Mouse (Mus musculus): ENCODE results near the gene Cdk2. TPM values are rescaled to one million over a fixed set of nuclear protein-coding genes. Genes with fewer than 3 reads are reported as not detected.

Gene Cdk2
- polyA plus RNA-seq, 1 experiment from 2014 or later, result 90.3 TPM

DNA sequence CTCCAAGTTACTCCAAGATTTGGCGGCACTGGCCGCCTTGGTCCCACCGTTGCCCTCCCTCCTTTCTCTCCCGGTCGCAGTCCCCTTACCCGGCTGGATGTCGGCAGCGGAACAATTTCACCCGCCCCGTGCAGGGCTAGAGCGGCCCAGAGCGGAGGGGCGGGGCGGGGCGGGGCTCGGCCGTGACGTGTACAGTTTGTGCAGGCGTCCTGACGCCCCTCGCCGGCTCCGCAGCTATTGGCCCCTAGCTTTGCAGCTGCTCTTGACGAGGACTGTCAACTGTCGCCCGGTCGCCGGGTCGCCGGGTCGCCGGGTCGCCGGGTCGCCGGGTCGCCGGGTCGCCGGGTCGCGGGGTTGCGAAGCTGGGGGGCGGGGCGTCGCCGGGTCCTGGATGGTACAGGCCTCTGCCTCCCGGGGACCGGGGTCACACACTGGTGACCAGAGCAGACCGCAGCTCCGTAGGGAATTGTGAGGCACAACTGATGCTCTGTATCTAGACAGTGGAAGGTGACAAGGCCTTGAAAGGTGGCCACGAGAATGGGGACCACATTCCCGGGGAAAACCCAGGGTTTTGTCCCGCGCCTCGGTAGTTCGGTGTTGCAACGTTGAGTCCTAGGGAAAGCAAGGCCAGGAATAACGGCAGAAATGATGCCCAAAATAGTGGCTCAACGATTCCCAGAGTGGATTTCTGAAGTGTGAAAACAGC, 30.9 kb downstream of the Cdk2 start, which contains the start of gene Suox:
Gene Suox (minus strand): TSS at position 311 of the 706 bp plus-strand sequence.
- Histone ChIP-seq H3K4me1 (ENCODE audit: control insufficient read depth in 2 of 2, insufficient read depth in 2 of 2, low read length in 2 of 2) (peaks cover 2 to 7% of the 10 kb centered on the region in 2 experiments; a peak in 1 of 4 replicates), H3K27me3 (ENCODE audit: control insufficient read depth, insufficient read depth, low read length) (no peaks in the 10 kb centered on the region), H3K4me3 (ENCODE audit: control insufficient read depth in 1 of 2, insufficient read depth in 1 of 2, low read depth in 1 of 2, low read length in 2 of 2) (peak within 1 kb of the TSS; percentile 54 to 59), H3K27ac (replicated peaks in 1 of 2; ENCODE audit: control insufficient read depth in 1 of 2, insufficient read depth in 1 of 2, low read depth in 2 of 2, low read length in 2 of 2) (peak within 1 kb of the TSS; percentile 4 to 29; a peak in 2 of 4 replicates), H3K9me3 (ENCODE audit: control insufficient read depth, low read length) (no peaks in the 10 kb centered on the region), H3K4me2 (ENCODE audit: low read length) (peak within 1 kb of the TSS; percentile 79), H3K36me3 (ENCODE audit: control insufficient read depth, insufficient read depth, low read length) (peaks cover 10% of the 10 kb centered on the region; the same call in 1 of the 2 replicates), H3K9ac (ENCODE audit: low read length) (peak within 1 kb of the TSS; percentile 73)
- WGBS, result under 1% methylated on average over 60 of the region's 60 CpGs
- peak; percentile 93 for ATAC-seq (ENCODE audit: insufficient number of reproducible peaks, insufficient read depth, low FRiP score, low read depth)

GRCm38 (mm10) chr10:128671148-128671547, 33.7 kb downstream of the Cdk2 start:
- WGBS, result 88% methylated on average over 9 of the region's 9 CpGs
- Histone ChIP-seq H3K4me3 (ENCODE audit: control insufficient read depth in 1 of 2, insufficient read depth in 1 of 2, low read depth in 1 of 2, low read length in 2 of 2) (no peak overlapping the region), H3K9ac (ENCODE audit: low read length) (no peak overlapping the region), H3K27me3 (ENCODE audit: control insufficient read depth, insufficient read depth, low read length) (no peaks in the 10 kb centered on the region), H3K4me2 (ENCODE audit: low read length) (no peak overlapping the region), H3K4me1 (ENCODE audit: control insufficient read depth in 2 of 2, insufficient read depth in 2 of 2, low read length in 2 of 2) (peaks cover 4 to 10% of the 10 kb centered on the region in 2 experiments; a peak in 1 of 4 replicates), H3K27ac (replicated peaks in 1 of 2; ENCODE audit: control insufficient read depth in 1 of 2, insufficient read depth in 1 of 2, low read depth in 2 of 2, low read length in 2 of 2) (no peak overlapping the region), H3K9me3 (ENCODE audit: control insufficient read depth, low read length) (no peaks in the 10 kb centered on the region), H3K36me3 (ENCODE audit: control insufficient read depth, insufficient read depth, low read length) (peaks cover 10% of the 10 kb centered on the region; the same call in 1 of the 2 replicates)
- ATAC-seq (ENCODE audit: insufficient number of reproducible peaks, insufficient read depth, low FRiP score, low read depth), result no peak

DNA sequence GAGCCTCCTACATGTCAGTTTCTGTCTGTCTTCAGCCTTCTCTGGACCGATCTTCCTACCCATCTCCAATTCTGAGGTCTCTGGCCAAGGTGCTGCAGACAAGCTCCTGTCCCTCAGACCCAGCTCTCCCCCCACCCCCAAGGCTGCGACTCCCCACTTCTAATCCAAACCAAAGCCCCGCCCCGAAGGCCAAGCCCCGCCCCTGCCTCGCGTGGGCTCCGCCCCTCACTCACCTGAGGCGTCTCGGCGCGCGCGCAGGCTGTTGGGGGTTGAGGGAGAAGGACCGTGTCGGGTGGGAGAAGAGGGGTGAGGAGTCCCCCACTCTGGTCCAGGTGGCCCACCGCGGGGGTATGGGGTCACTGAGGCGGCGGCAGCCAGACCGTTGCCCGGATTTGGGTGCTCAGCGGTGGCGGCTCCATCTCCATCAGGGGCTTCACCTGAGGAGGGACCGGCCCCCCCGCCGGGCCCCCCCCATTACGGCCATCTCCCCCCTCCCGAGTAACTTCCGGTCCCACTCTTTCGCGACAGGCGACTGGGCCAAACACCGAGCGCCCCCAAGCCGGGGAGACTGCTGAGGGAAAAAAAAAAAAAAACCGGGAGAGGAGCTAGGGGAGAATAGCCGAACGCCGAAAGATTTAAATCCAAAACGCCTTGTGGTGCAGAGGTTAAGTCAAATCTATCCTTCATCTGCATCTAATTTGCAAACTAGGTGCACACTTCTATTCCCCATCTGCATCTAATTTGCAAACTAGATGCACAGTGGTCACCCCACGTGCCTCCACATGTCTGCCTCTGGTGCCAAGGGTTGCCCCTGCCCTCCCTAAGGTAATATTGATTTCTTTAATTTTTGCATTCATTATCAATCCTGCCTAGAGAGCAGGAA, 35.8 kb downstream of the Cdk2 start:
- H3K36me3 ChIP-seq (ENCODE audit: control insufficient read depth, insufficient read depth, low read length), result peaks cover 6% of the 10 kb centered on the region; the same call in 1 of the 2 replicates

DNA sequence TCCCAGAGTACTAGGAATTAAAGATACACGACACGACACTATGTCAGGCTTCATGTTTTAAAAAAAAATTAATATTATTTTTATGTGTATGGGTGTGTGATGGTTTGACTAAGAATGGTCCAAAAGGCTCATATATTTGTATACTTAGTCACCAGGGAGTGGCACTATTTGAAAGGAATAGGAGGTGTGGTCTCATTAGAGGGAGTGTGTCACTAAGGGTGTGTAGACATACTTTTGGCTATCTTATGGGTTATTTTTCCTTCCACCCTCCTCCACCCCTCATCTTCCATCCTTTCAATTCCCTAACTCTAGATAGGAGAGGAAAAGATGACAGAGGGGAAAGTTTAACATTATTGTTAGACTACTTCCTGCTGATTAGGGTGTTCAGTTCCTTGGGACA, 39.0 kb downstream of the Cdk2 start:
- Histone ChIP-seq H3K9ac (ENCODE audit: low read length) (no peak overlapping the region), H3K4me1 (ENCODE audit: control insufficient read depth in 2 of 2, insufficient read depth in 2 of 2, low read length in 2 of 2) (peaks cover 2 to 3% of the 10 kb centered on the region in 2 experiments; a peak in 1 of 4 replicates), H3K36me3 (ENCODE audit: control insufficient read depth, insufficient read depth, low read length) (no peaks in the 10 kb centered on the region), H3K4me2 (ENCODE audit: low read length) (no peak overlapping the region), H3K9me3 (ENCODE audit: control insufficient read depth, low read length) (no peaks in the 10 kb centered on the region), H3K27ac (replicated peaks in 1 of 2; ENCODE audit: control insufficient read depth in 1 of 2, insufficient read depth in 1 of 2, low read depth in 2 of 2, low read length in 2 of 2) (no peak overlapping the region), H3K4me3 (ENCODE audit: control insufficient read depth in 1 of 2, insufficient read depth in 1 of 2, low read depth in 1 of 2, low read length in 2 of 2) (no peak overlapping the region), H3K27me3 (ENCODE audit: control insufficient read depth, insufficient read depth, low read length) (no peaks in the 10 kb centered on the region)
- ATAC-seq (ENCODE audit: insufficient number of reproducible peaks, insufficient read depth, low FRiP score, low read depth), result no peak
- WGBS, result 93% methylated on average over 2 of the region's 2 CpGs

More for the DNA sequence above, 35.8 kb downstream of the Cdk2 start:
- Histone ChIP-seq H3K27me3 (ENCODE audit: control insufficient read depth, insufficient read depth, low read length) (no peaks in the 10 kb centered on the region), H3K4me3 (ENCODE audit: control insufficient read depth in 1 of 2, insufficient read depth in 1 of 2, low read depth in 1 of 2, low read length in 2 of 2) (peak overlapping the region; percentile 70 to 73), H3K9me3 (ENCODE audit: control insufficient read depth, low read length) (no peaks in the 10 kb centered on the region), H3K27ac (replicated peaks in 1 of 2; ENCODE audit: control insufficient read depth in 1 of 2, insufficient read depth in 1 of 2, low read depth in 2 of 2, low read length in 2 of 2) (no peak overlapping the region), H3K4me1 (ENCODE audit: control insufficient read depth in 2 of 2, insufficient read depth in 2 of 2, low read length in 2 of 2) (peaks cover 4 to 7% of the 10 kb centered on the region in 2 experiments; a peak in 1 of 4 replicates), H3K9ac (ENCODE audit: low read length) (peak overlapping the region; percentile 79), H3K4me2 (ENCODE audit: low read length) (peak overlapping the region; percentile 87)
- peak; percentile 40; the same call in 1 of the 2 replicates for ATAC-seq (ENCODE audit: insufficient number of reproducible peaks, insufficient read depth, low FRiP score, low read depth)
- 2% methylated on average over 39 of the region's 42 CpGs for whole genome bisulfite sequencing

- H3K9me3 ChIP-seq (ENCODE audit: control insufficient read depth, low read length), result no peaks in the 10 kb centered on the region
- H3K4me1 ChIP-seq (ENCODE audit: control insufficient read depth in 2 of 2, insufficient read depth in 2 of 2, low read length in 2 of 2), result peaks cover 2 to 3% of the 10 kb centered on the region in 2 experiments; a peak in 1 of 4 replicates
- WGBS, result 69% methylated on average over 3 of the region's 3 CpGs
- H3K9ac ChIP-seq (ENCODE audit: low read length), result no peak overlapping the region
- no peak overlapping the region for H3K4me3 ChIP-seq (ENCODE audit: control insufficient read depth in 1 of 2, insufficient read depth in 1 of 2, low read depth in 1 of 2, low read length in 2 of 2)
- no peak for ATAC-seq (ENCODE audit: insufficient number of reproducible peaks, insufficient read depth, low FRiP score, low read depth)
- H3K4me2 ChIP-seq (ENCODE audit: low read length), result no peak overlapping the region
- no peaks in the 10 kb centered on the region for H3K27me3 ChIP-seq (ENCODE audit: control insufficient read depth, insufficient read depth, low read length)
- H3K27ac ChIP-seq (replicated peaks in 1 of 2; ENCODE audit: control insufficient read depth in 1 of 2, insufficient read depth in 1 of 2, low read depth in 2 of 2, low read length in 2 of 2), result no peak overlapping the region
- no peaks in the 10 kb centered on the region for H3K36me3 ChIP-seq (ENCODE audit: control insufficient read depth, insufficient read depth, low read length)
Observed at GRCm38 (mm10) chr10:128665307-128665706, 39.5 kb downstream of the Cdk2 start.

GRCm38 (mm10) chr10:128664808-128665207, 40.0 kb downstream of the Cdk2 start:
- H3K36me3 ChIP-seq (ENCODE audit: control insufficient read depth, insufficient read depth, low read length), result no peaks in the 10 kb centered on the region
- peaks cover 2 to 3% of the 10 kb centered on the region in 2 experiments; a peak in 1 of 4 replicates for H3K4me1 ChIP-seq (ENCODE audit: control insufficient read depth in 2 of 2, insufficient read depth in 2 of 2, low read length in 2 of 2)
- no peak overlapping the region for H3K4me2 ChIP-seq (ENCODE audit: low read length)
- no peak overlapping the region for H3K9ac ChIP-seq (ENCODE audit: low read length)
- H3K4me3 ChIP-seq (ENCODE audit: control insufficient read depth in 1 of 2, insufficient read depth in 1 of 2, low read depth in 1 of 2, low read length in 2 of 2), result no peak overlapping the region
- 61% methylated on average over 3 of the region's 3 CpGs for WGBS
- no peaks in the 10 kb centered on the region for H3K9me3 ChIP-seq (ENCODE audit: control insufficient read depth, low read length)
- ATAC-seq (ENCODE audit: insufficient number of reproducible peaks, insufficient read depth, low FRiP score, low read depth), result no peak
- H3K27ac ChIP-seq (replicated peaks in 1 of 2; ENCODE audit: control insufficient read depth in 1 of 2, insufficient read depth in 1 of 2, low read depth in 2 of 2, low read length in 2 of 2), result no peak overlapping the region
- H3K27me3 ChIP-seq (ENCODE audit: control insufficient read depth, insufficient read depth, low read length), result no peaks in the 10 kb centered on the region

- Histone ChIP-seq H3K27ac (replicated peaks in 1 of 2; ENCODE audit: control insufficient read depth in 1 of 2, insufficient read depth in 1 of 2, low read depth in 2 of 2, low read length in 2 of 2) (no peak overlapping the region), H3K4me2 (ENCODE audit: low read length) (no peak overlapping the region), H3K4me3 (ENCODE audit: control insufficient read depth in 1 of 2, insufficient read depth in 1 of 2, low read depth in 1 of 2, low read length in 2 of 2) (no peak overlapping the region), H3K4me1 (ENCODE audit: control insufficient read depth in 2 of 2, insufficient read depth in 2 of 2, low read length in 2 of 2) (peaks cover 1 to 2% of the 10 kb centered on the region in 2 experiments; a peak in 1 of 4 replicates), H3K9me3 (ENCODE audit: control insufficient read depth, low read length) (no peaks in the 10 kb centered on the region), H3K36me3 (ENCODE audit: control insufficient read depth, insufficient read depth, low read length) (no peaks in the 10 kb centered on the region), H3K27me3 (ENCODE audit: control insufficient read depth, insufficient read depth, low read length) (no peaks in the 10 kb centered on the region), H3K9ac (ENCODE audit: low read length) (no peak overlapping the region)
- WGBS, result 42% methylated on average over 5 of the region's 5 CpGs
- ATAC-seq (ENCODE audit: insufficient number of reproducible peaks, insufficient read depth, low FRiP score, low read depth), result no peak
Observed at GRCm38 (mm10) chr10:128663441-128664220, 41.2 kb downstream of the Cdk2 start.
